Mouse (Mus musculus): ENCODE data around the gene Mta1. TPM values are rescaled to one million over a fixed set of nuclear protein-coding genes. Genes with fewer than 3 reads are reported as not detected.
A peak's percentile ranks its signal among the peaks of the same experiment; 100 is the strongest.

Mta1 gene
- polyA plus RNA-seq, 1 experiment = 20.9 TPM

- WGBS = 92% methylated on average over 9 of the region's 9 CpGs
- no peak overlapping the region for H3K27ac ChIP-seq (ENCODE audit: control insufficient read depth, insufficient read depth, low read depth, low read length, poor library complexity)
- TF ChIP-seq POLR2A (IDR thresholded peaks at IDR 0.05; ENCODE audit: borderline replicate concordance, control insufficient read depth, low read depth, low read length) = no peak
- no peak for TF ChIP-seq CTCF (IDR thresholded peaks at IDR 0.05; ENCODE audit: control insufficient read depth, insufficient read depth, low read length)
These were observed 35.2 kb downstream of the Mta1 start for GRCm38 (mm10) chr12:113133260-113133659.

GRCm38 (mm10) chr12:113133861-113134403, 35.9 kb downstream of the Mta1 start:
- Histone ChIP-seq H3K4me1 (ENCODE audit: control insufficient read depth, insufficient read depth, low read length) (no peaks in the 10 kb centered on the region), H3K27ac (ENCODE audit: control insufficient read depth, insufficient read depth, low read depth, low read length, poor library complexity) (peak overlapping the region; percentile 17; the same call in 1 of the 2 replicates), H3K4me3 (replicated peaks; ENCODE audit: control insufficient read depth, low read depth, low read length) (no peak overlapping the region)
- WGBS = 84% methylated on average over 5 of the region's 5 CpGs
- TF ChIP-seq POLR2A (IDR thresholded peaks at IDR 0.05; ENCODE audit: borderline replicate concordance, control insufficient read depth, low read depth, low read length) (no peak), CTCF (IDR thresholded peaks at IDR 0.05; ENCODE audit: control insufficient read depth, insufficient read depth, low read length) (no peak)

More at GRCm38 (mm10) chr12:113133260-113133659, 35.2 kb downstream of the Mta1 start:
- H3K4me3 ChIP-seq (replicated peaks; ENCODE audit: control insufficient read depth, low read depth, low read length) = no peak overlapping the region
- H3K4me1 ChIP-seq (ENCODE audit: control insufficient read depth, insufficient read depth, low read length) = no peaks in the 10 kb centered on the region

- no peak overlapping the region for H3K27ac ChIP-seq (ENCODE audit: control insufficient read depth, insufficient read depth, low read depth, low read length, poor library complexity)
- no peak for TF ChIP-seq CTCF (IDR thresholded peaks at IDR 0.05; ENCODE audit: control insufficient read depth, insufficient read depth, low read length)
- TF ChIP-seq POLR2A (IDR thresholded peaks at IDR 0.05; ENCODE audit: borderline replicate concordance, control insufficient read depth, low read depth, low read length) = no peak
- WGBS = 92% methylated on average over 4 of the region's 4 CpGs
- H3K4me3 ChIP-seq (replicated peaks; ENCODE audit: control insufficient read depth, low read depth, low read length) = no peak overlapping the region
- no peaks in the 10 kb centered on the region for H3K4me1 ChIP-seq (ENCODE audit: control insufficient read depth, insufficient read depth, low read length)
These were observed 36.4 kb downstream of the Mta1 start for GRCm38 (mm10) chr12:113134502-113134901.

GRCm38 (mm10) chr12:113135401-113135800, 37.3 kb downstream of the Mta1 start:
- no peak for TF ChIP-seq POLR2A (IDR thresholded peaks at IDR 0.05; ENCODE audit: borderline replicate concordance, control insufficient read depth, low read depth, low read length)
- TF ChIP-seq CTCF (IDR thresholded peaks at IDR 0.05; ENCODE audit: control insufficient read depth, insufficient read depth, low read length) = no peak
- H3K4me1 ChIP-seq (ENCODE audit: control insufficient read depth, insufficient read depth, low read length) = peaks cover under 1% of the 10 kb centered on the region; the same call in 1 of the 2 replicates
- 88% methylated on average over 7 of the region's 7 CpGs for WGBS
- no peak overlapping the region for H3K27ac ChIP-seq (ENCODE audit: control insufficient read depth, insufficient read depth, low read depth, low read length, poor library complexity)
- no peak overlapping the region for H3K4me3 ChIP-seq (replicated peaks; ENCODE audit: control insufficient read depth, low read depth, low read length)

- TF ChIP-seq CTCF (IDR thresholded peaks at IDR 0.05; ENCODE audit: control insufficient read depth, insufficient read depth, low read length) = no peak
- no peak for TF ChIP-seq POLR2A (IDR thresholded peaks at IDR 0.05; ENCODE audit: borderline replicate concordance, control insufficient read depth, low read depth, low read length)
- no peak overlapping the region for H3K4me3 ChIP-seq (replicated peaks; ENCODE audit: control insufficient read depth, low read depth, low read length)
- H3K4me1 ChIP-seq (ENCODE audit: control insufficient read depth, insufficient read depth, low read length) = peaks cover 2% of the 10 kb centered on the region; the same call in 1 of the 2 replicates
- H3K27ac ChIP-seq (ENCODE audit: control insufficient read depth, insufficient read depth, low read depth, low read length, poor library complexity) = no peak overlapping the region
- 87% methylated on average over 17 of the region's 17 CpGs for WGBS
These were observed 38.5 kb downstream of the Mta1 start for GRCm38 (mm10) chr12:113136492-113137020.

- TF ChIP-seq CTCF (IDR thresholded peaks at IDR 0.05; ENCODE audit: control insufficient read depth, insufficient read depth, low read length) (no peak), POLR2A (IDR thresholded peaks at IDR 0.05; ENCODE audit: borderline replicate concordance, control insufficient read depth, low read depth, low read length) (no peak)
- Histone ChIP-seq H3K27ac (ENCODE audit: control insufficient read depth, insufficient read depth, low read depth, low read length, poor library complexity) (no peak overlapping the region), H3K4me3 (replicated peaks; ENCODE audit: control insufficient read depth, low read depth, low read length) (no peak overlapping the region), H3K4me1 (ENCODE audit: control insufficient read depth, insufficient read depth, low read length) (peaks cover 2% of the 10 kb centered on the region; the same call in 1 of the 2 replicates)
- 80% methylated on average over 18 of the region's 18 CpGs for WGBS
These were observed 39.5 kb downstream of the Mta1 start for GRCm38 (mm10) chr12:113137260-113138213.

GRCm38 (mm10) chr12:113138291-113138690, 40.2 kb downstream of the Mta1 start:
- H3K4me1 ChIP-seq (ENCODE audit: control insufficient read depth, insufficient read depth, low read length) = peaks cover 2% of the 10 kb centered on the region
- TF ChIP-seq CTCF (IDR thresholded peaks at IDR 0.05; ENCODE audit: control insufficient read depth, insufficient read depth, low read length) (no peak), POLR2A (IDR thresholded peaks at IDR 0.05; ENCODE audit: borderline replicate concordance, control insufficient read depth, low read depth, low read length) (no peak)
- no peak overlapping the region for H3K4me3 ChIP-seq (replicated peaks; ENCODE audit: control insufficient read depth, low read depth, low read length)
- no peak overlapping the region for H3K27ac ChIP-seq (ENCODE audit: control insufficient read depth, insufficient read depth, low read depth, low read length, poor library complexity)
- WGBS = 83% methylated on average over 6 of the region's 6 CpGs

All from bone marrow, adult 2 months (tissue).